Mouse (Mus musculus) thymus, postnatal 4 days (tissue): ENCODE results near the gene Cpt2.

Experiments used
- DNase-seq: peaks from one replicate; pipeline ENCODE4 v3.0.0; 2021

The Cpt2 gene

DNA sequence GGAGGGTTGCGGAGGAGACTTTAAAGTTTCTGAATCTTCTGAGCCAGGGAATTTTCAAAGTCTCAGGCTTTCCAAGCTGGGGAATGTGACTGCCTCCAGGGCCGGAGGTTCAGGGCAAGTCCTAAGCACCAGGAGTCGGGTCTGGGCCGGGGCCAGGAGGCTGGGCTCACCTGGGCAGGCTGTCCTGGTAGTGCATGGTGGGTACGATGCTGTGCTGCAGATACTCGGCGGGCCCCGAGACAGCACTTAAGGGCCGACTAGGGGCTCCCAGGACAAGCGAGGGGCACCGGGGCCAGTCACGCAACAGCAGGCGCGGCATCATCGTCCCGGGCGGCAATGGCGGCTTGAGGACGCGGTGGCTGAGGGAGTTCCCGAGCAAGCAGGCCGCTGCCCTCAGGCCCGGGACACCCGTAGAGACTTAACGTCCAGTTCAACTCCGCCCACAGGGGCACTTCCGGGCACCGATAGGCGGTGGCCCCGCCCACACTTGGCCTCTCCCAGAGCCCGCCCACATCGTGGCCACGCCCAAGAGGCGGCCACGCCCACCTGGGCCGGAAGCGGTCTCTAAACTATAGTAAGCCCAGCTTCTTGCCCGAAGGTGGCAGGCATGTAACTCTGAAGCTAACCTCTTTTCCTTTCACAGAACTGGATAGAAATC, at the start of gene Cpt2:
Gene Cpt2, minus strand, starts transcription at position 466 of the 658 bp plus-strand sequence.
- DNase-seq: peak; percentile 96

DNA sequence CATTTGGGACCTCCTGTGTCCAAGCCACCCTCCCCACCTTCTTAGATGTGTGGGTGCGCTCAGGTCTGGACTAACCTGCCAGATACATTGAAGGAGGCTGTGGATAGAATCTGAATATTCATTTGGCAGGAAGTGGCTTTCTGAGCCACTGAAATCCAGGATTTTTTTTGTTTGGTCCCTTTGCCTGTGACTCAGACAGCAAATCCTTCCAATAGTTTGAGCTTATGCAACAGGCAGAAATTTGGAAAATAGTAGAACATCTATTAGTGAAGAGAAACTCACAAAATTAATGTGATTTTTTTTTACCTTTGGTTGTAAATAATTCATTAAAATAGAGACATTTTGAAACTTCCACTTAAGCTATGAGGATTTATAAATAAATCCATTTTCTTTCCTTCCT, 47.8 kb upstream of the Cpt2 start:
- no peak for DNase-seq

DNA sequence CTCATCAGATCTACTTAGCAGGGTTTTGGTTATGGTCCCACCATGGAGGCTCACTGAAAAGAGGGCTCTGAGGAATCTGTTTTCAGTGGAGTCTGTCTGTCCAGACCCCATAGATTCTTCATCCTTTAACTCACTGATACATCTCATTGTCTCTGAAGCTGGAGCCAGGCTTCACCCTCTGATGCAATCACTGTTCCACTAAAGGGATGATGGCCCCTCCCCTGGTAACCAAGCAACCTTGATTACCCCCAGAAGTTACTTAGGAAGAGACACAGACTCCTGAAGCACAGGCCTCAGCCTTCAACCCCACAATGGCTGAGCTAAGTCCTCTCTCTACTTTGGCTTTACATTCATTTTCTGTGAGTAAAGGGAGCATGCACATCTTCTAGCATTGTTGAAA, 46.4 kb upstream of the Cpt2 start:
- DNase-seq: no peak

DNA sequence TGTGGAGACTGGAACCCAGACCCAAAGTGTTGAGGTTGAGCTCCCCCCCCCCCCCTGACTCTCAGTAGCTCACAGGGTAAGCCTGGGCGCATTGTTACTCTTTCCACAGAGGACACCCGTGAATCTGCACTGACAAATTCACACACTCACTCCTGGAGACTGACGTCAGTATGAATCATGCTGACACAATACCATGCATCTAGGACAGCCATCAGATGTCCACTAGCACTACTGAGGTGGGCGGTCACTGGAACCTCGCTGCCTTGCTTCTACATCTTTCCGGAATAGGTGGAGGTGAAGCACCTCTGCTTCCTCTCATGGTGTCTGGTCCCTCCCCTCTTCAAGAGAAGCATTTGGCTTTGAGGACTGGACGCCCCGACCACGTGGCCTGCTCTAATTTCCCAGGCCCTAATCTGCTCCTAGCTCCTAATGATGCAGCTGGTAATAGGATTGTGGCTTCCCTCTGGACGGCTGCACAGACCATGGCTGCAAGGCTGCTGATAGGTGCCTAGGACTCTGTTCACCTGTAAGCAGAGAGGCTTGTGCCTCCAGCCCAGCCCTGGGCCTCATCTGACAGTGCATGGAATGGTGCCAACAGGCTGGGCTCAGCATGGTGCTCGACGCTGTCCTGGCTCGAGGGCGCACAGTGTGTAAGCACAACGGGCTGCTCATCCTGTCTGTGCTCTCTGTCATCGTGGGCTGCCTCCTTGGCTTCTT, 44.7 kb upstream of the Cpt2 start, which contains the start of gene Slc1a7:
Gene Slc1a7, plus strand, starts transcription at position 367 of the 717 bp plus-strand sequence.
- no peak for DNase-seq

DNA sequence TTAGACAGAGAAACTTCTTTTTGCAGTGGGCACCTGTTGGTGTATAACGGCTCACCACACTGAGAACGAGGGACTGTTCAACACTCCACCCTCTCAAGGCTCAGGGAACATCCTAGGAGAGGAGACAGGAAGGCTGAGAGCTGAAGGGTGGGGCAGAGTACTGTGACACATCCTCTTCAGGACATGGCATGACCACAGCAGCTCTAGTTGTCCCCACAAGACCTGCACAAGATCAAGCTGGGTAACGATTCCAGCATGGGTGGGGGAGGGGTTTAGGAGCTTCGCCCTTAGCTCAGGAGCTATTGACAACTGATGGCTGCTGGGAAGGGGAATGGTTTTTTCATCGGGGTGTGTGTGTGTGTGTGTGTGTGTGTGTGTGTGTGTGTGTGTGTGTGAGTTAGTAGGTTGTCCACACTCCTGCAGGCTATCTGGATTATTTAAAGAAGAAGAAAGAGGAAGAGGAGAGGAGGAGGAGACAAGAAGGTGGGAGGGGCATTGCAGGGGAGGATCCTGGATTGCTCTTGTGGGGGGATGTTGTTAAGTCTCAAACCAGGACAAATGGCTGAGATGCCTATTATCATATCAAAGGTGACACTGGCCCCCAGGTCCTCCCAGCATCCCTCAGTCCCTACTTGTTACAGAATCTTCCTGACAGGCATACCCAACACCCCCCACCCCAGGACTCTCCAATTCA, 43.2 kb upstream of the Cpt2 start:
- DNase-seq: no peak

DNA sequence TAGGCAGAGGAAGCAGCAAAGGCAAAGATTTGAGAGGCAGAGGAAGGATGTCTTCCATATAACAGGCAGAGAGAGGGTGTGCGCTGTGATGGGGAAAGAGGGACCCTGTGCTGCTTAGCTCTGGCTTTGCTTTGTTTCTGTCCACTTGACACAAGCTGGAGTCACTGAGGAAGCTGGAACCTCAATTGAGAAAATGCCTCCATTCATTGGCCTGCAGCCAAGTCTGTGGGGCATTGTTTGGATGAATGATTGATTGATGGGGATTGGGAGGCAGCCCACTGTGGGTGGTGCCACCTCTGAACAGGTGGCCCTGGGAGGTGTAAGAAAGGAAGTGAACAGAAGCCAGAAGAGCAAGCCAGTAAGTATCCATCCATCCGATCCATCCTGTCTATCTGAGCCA, 39.4 kb upstream of the Cpt2 start:
- no peak for DNase-seq

DNA sequence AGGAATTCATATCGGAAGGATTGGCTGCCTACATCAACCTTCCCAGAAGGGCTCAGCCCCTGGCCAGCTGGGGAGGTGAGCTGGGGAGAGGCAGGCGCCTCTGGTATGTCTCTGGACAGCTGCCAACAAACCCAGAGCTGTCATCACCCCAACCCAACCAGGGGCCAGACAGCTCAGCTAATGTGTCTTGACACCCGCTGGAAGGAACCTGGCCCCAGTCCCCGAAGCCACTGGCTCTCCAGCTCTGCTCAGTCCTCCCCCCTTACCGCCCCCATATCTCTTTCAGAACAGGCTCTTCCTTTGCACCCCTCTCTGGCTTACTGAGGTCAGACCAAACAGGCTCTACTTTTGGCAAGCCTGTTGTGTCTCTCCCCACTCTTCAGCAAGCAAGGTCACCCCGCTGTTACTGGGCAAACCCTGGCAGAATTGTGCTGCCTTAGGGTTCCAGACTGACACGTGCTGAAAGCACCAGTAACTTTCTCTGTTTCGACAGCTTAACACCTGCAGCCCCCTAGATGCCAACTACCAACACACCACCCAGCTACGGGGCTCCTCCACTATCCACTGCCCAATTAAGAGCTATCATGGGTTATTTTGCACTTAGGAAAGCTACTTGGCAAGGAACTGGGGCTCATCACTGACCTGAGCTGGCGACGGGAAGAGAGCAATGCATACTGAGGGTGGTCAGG, 38.8 kb upstream of the Cpt2 start:
- no peak for DNase-seq

DNA sequence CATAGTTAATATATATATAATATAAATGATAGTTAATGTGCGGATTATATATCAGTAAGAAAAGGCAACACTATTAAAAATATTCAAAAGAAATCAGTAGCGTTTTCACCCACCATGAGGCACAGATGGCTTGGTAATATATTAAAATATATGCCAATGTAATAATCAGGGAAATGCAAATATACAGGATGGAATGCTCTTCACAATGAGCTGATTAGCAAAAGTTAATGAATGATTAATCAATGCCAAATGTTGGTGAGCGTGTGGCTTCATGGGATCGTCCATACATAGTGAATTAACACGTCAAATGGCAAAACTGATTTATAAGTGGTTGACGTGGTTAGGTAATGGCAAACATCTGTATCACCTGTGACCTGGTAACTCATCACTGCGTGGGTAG, 35.1 kb upstream of the Cpt2 start:
- no peak for DNase-seq

DNA sequence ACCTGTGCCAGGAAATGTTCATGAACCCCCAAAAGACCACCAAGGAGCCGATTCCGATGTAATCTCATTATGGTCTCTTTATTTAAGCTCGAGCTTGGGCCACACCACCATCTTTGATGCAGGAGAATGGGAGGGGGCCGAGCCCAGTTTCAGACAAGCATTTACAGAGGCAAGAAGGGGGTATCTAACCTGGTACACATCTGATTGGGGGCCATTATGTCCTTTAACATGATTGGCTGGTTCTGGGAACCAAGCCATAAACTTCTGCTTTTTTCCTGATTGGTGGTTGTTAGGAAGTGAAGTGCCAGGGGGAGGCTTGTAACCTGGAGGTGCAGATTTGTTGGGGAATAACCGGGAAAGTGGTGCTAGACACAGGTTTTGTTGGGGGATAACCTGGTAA, 32.3 kb upstream of the Cpt2 start:
- DNase-seq: no peak

DNA sequence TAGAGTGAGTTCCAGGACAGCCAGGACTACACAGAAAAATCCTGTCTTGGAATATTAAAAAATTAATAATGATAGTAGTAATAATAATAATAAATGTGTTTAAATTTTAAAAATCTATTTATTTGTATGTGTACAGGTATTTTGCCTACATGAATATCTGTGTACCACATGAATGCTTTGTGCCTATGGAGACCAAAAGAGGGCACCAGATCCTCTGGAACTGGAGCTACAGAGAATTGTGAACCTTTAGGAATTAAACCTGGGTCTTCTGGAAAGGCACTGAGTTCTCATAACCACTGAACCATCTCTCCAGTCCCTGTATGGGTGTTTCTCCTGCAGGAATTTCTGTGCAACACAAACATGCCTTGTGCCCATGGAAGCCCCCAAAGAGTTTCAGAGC, 29.4 kb upstream of the Cpt2 start:
- no peak for DNase-seq

DNA sequence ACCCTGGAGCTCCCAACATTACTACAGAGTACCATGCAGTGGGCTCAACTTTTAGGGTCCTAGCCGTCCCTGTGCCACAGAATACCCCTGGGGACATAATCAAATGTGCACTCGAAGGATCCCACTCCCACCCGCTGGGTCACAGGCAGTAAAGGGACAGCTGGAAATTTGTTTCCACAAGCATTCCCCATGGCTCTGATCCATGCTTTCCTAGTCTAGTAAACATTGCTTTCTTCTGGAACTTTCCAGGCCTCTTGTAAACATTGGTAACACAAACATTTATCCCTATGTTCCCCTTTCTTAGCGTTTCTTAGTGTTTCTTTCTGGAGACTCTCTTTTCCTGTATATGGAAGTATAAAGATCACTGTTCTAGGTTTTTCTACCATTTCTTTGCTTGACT, 26.5 kb upstream of the Cpt2 start:
- DNase-seq: no peak

DNA sequence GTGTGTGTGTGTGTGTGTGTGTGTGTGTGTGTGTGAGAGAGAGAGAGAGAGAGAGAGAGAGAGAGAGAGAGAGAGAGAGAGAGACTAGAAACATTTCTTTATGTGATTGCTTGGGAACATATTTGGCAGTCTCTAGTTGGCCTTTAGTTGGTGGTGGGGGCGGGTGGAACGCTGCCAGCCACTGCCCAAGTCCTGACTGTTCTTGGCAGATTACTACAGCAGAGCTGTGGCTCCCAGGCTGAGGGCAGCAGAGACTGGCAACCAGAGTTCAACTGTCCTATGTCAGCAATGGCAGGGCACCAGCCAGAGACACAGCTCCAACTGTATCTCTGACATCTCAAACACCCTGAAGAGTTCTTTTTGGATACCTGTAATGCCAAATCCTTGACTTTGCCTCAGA, 20.7 kb upstream of the Cpt2 start:
- DNase-seq: no peak

DNA sequence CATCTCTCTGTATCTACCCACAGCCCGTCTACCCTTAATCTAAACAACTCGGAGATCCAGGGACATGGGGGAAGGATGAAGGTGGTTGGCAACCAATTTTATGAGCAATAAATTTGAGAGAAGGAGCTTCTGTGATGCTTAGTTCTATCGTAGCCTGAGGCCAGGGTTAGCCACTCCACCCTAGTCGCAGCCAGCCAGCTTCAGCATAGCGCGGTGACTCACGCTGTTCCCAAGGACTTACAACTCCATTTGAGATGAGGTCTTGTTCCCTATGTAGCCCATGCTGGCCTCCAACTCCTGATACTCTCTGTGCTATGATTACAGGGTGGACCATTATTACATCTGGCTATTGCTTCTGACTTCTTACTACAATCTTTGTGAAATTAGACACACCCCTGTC, 19.3 kb upstream of the Cpt2 start:
- no peak for DNase-seq

DNA sequence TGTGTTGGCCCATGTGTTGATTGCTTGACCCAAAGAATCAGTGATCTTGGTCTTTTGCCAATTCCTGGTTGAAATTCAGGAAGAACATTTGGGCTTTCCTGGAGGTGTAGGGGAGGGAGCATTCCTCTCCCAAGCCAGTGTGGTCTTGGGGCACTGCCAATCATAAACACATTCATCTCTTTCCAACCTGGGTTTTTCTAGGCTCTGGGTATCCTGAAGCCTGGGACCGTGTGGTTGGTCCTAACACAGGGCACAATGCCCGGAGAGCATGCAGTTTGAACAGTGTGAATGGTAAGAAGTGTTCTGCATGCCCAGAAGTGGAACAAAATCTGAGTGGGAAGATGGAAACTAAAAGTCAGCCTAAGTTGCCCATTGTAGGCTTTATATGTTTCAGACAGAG, 14.7 kb upstream of the Cpt2 start:
- DNase-seq: no peak

DNA sequence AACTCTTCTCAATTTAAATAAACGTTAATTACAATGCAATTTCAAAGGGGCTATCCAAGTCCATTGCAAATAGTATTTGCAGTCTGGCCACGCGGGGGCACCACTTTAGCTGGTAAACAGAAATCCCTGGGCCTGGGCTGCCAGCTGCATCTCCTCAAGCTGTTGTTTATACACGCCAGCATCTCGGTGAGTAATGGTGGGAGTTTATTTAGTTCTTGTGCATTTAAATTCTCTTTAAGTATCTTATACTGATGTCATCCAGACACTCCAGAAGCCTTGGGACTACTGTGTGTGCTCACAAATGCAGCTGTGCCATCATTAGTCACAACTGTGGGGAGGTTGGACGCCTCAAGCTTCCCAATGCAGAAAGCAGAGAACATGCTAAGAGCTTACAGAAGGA, 13.9 kb upstream of the Cpt2 start:
- DNase-seq: peak; percentile 83

DNA sequence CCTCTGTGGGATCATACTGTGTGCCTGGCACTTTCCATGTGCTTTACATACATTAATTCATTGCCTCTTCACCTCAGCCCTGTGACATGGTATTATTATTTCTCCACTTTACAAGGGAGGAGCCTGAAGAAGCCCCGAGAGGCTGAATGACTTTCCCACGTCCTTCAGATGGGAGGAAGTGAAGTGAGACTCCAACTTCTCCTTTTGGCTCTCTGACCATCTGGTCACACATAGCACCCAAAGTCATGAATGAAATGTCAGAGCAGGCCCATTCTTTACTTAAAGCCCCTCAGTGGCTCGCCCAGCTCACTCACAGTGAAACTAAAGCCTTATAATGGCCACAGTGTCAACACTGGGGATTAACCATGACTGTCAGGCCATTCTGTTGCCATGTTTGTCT, 11.8 kb upstream of the Cpt2 start:
- DNase-seq: no peak

DNA sequence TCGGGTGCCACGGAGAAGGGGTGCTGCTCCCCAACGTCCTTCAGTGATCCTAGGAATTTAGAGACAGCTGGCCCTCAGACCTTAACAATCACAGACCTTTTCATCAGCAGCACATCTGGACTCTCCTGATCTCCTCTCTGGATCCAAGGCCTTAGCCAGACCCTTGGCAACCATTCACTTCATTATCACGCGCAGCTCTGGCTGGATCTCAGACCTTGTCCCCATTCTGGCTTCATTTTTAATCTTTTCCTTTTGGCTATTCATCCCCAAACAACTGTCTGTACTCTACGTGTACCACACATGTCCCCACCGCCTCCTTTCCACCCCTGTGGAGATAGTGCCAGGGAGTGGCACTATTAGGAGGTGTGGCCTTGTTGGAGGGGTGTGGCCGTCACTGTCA, 9.8 kb upstream of the Cpt2 start:
- DNase-seq: no peak

DNA sequence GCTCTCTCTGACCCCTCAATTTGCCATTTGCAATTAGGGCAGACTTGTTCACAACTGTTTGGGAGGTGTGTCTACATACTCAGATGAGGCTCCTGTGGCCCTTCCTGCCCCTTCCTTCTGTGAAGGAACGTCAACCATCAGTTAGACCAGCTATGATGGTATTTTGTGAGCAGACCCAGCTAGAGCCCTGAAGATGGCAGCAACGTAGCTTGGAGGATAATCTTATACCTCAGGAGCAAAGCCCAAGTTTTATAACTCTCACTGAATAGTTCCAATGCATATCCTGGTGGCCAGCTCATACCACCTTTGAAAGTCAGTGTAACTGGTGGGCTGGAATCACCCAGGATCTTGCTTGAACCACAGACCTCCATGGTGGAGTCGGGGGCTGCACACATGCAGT, 8.0 kb upstream of the Cpt2 start:
- no peak for DNase-seq

DNA sequence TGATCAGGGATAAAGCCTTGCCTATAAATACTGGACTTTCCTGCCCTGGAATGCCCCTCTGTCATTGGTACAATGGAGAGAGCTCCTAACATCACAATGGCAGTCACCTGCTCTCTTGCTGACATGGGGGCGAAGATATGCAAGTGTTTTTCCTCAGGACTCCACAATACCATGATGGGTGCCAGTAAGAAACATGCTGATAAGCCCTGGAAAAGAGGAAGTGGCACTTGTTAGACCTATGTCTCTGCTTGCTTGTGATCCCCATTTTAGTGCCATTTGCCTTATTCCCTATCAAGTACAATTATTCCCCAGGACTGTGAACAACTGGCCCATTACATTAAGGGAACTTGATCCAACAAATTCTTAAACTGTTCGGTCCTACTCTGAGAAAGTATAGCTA, 5.3 kb upstream of the Cpt2 start:
- no peak for DNase-seq

DNA sequence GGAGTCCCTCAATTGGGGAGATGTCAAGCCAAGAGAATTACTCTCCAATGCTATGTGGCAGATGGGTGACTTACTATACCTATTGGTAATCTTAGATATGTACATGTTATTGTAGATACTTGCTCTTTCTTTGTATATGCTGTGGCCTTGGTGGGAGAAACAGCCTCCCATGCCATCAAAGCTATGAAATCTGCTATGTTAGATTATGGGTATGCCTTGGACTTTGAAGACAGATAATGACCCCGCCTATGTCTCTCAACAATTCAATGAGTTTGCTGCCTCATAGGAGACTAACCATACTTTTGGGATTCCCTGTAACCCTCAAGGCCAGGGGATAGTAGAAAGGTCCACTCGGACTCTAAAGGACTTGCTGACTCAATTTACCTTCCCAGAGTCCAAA, 4.9 kb upstream of the Cpt2 start:
- DNase-seq: no peak

DNA sequence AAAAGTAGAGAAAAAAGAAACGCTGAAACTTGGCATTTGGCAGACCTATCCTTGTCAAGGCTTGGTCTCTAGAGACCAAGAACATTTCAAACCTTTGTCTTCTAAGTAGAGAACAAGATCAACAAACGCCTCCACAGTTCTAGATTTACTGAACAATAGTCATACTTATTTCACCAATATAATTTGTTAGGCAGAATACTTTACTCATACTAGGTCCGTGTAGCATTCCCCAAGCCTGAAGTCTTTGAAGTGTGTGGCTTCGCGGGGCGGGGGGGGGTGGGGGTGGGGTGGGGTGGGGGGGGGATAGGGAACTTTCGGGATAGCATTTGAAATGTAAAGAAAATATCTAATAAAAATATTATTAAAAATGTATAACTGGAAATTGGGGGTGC, 389 bp upstream of the Cpt2 start:
- no peak for DNase-seq

DNA sequence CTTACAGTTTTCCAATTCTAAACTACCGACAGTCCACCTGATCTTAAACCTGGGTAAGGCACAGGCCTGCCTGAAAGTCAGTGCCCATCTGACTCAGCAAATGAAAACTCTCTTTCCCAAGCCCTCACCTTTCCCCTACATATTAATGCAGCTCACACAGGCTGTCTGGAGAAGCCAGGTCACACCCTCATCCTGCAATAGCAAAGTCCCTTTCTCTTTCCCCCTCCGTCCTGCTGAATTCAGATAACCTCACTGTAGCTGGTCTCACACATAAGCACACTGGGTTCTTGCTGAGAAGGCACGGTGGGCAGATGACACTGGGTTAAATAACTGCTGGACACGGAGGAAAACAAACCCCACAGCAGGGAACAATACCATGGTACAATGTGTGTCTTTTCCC, 1.5 kb downstream of the Cpt2 start:
- no peak for DNase-seq

DNA sequence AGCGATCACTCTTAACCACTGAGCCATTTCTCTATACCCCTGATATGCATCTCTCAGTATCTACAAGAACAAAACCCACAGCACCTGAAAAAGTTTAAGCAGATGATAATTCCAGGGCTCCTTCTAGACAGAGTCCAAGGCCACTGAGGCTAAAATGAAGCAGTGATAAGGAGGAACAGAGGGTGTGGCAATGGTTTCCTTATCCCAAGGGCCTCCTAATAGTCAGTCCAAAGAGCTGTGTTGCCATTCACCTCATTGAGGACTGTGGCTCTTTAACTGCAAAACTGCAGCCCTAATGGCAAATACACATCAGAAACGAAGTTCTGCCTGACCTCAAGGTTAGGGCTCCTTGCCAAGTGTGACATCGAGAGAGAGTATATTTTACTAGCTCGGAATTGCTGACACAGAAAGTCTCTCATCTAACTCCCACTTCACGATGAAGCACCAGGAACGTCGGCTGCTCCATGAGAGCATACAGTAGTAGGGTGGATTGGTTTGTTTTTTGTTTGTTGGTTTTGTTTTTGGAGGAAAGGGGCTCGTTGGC, 2.2 kb downstream of the Cpt2 start:
- no peak for DNase-seq

DNA sequence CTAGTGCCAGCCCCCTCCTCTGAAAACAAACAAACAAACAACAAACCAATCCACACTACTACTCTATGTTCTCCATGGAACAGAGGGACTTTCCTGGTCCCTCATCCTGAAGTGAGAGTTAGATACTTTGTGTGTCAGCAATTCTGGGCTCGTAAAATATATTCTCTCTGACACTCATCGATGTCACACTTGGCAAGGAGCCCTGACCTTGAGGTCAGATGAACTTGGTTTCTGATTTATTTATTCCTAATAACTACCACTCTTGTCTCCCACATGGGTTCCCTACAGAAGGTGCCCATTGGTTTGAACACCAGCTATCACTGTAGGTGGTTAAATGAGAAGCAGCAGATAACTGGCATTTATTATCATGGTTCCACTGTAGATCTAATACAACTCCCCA, 3.1 kb downstream of the Cpt2 start:
- no peak for DNase-seq
